Mouse (Mus musculus): ENCODE results near the gene Cdk17.

GRCm38 (mm10) chr10:93225751-93226150 is 65.1 kb downstream of the Cdk17 start:
- TF ChIP-seq CTCF (conservative IDR thresholded peaks at IDR 0.05; ENCODE audit: insufficient read depth, insufficient read length, low read depth, low read length) (no peak), POLR2A (IDR thresholded peaks at IDR 0.05; ENCODE audit: low read depth, low read length) (no peak)

All from kidney, adult 2 months (tissue).